Mouse (Mus musculus) c-Kit-positive CD71-positive TER-119-positive erythroid progenitor cells, embryonic 14.5 days (primary cell): Measurements from ENCODE around the gene Trim24.
"Not testable (repeated sequence)": the region's sequence is repeated elsewhere in the genome, so short reads cannot be mapped to it uniquely, and the experiment has no call there.

Source experiments
- DNase-seq: peaks from one replicate; pipeline ENCODE4 v3.0.0-alpha.2; 2013; ENCODE audit warnings: low spot score

The Trim24 gene

DNA sequence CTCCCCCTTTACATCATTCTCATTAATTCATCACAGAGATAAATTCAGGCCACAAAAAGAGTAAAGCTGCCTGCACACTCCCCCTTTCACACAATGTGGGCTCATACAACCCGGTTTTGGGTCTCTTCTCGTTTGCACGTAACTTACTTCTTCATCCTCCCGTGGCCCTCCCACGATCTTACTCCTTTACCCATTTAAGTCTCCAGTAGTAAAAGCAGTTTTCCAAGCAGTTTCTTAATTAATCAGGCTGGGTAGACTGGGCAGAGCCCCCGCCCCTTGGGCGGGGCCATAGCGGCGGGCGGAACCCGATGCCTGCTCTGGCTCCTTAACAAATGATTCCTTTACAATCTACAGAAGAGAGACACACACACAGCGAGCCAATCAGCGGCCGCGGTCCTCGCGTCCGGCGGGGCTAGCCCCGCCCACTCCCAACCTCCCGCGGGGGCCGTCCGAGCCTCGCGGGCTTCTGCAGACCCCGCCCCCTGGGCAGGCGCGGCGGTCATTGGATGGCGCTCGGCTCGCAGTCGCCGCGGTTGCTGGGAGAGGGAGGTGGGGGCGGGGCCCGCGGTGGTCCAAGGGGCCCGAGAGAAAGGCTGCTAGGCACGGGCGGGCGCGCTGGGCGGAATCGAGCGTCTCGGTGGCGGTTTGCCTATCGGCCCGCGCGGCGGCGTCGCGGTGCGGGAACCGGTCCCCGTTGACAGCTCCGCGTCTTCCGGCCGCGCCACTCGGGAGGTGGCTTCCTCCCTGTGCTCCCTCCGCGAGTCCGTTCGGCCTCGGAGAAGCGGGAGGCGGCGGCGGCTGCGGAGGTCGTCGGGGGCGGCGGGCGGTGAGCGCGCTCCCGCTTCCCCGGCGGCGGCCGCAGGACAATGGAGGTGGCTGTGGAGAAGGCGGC lies at the start of gene Trim24:
TSS of gene Trim24 (plus strand) at position 567 of the 892 bp plus-strand sequence.
- peak; percentile 95 for DNase-seq

DNA sequence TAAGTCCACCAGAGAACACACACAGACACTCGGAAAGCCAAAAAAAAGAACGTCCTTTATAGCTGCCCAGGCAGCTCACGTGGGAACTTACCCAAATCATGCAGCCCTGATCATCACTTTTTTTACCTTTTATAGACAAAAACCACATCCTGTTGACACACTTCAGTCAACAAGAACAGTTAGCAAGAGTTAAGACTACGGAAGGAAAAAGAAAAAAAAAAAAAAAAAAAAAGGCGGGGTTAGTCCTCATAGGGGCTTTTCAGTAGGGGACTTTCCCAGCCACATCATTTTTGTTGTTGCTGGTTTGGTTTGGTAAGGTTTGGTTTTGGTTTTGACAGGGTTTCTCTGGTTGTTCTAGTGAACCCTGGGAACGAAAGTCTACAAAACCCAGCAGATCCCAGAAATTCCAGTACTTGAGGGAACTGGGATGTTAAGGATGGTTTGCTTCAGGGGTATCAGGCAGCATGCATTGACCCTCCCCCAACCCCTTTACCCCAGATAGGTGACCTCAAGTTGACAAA lies 49.0 kb upstream of the Trim24 start:
- DNase-seq = no peak

DNA sequence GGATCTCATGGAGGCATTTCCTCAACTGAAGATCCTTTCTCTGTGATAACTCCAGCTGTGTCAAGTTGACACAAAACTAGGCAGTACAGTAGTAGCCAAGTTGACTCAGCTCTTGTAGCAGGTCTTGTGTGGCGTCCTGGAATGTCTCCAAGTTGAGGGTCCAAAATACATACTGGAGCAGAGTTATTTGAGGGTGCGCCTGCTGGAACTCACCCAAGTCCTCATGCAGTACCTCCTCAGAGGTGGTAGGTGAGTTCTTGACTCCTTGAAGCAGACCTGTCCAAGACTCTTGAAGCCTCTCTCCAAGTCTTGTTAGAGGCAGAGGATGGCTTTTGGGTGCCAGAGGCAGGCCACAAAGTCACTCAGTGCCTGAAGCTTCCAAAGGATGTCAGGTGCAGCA lies 48.2 kb upstream of the Trim24 start:
- no peak for DNase-seq

DNA sequence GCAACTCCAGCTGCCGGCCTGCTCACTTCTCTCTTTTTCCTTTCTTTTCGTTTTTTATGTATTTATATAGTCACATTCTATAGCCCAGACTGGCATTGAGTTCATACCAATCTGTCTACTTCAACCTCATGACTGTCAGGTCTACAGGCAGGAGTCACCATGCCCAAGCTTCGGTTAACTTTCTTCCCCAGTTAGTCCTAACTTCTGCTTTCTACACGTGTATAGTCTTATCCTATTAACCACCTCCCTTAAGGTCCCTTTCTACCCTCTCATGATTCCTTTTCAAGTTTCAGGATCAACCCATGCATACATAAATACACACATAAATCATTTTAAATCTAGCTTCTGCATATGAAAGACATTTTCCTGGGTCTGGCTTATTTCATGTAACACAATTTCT lies 46.9 kb upstream of the Trim24 start:
- DNase-seq = no peak

- DNase-seq = not testable (repeated sequence)
Observed at GRCm38 (mm10) chr6:37825331-37826115, 45.1 kb upstream of the Trim24 start.

DNA sequence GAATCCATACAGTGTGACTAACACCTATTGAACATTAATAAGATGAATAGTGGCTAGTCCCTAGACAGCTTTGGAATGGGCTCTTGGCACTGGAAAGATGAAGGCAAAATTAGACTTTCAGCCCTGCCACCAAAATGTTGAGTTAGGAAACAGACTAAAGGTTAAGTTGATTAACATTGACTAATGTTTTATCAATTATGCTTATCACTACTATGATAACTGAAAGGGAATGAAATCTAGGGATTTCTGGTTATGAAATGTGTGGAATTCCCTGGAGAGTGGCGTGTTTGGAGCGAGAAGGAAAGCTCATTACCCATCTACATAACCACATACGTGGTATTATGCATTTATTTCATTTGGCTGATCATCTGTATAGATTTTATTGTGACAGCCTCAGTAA lies 41.7 kb upstream of the Trim24 start:
- DNase-seq = no peak

DNA sequence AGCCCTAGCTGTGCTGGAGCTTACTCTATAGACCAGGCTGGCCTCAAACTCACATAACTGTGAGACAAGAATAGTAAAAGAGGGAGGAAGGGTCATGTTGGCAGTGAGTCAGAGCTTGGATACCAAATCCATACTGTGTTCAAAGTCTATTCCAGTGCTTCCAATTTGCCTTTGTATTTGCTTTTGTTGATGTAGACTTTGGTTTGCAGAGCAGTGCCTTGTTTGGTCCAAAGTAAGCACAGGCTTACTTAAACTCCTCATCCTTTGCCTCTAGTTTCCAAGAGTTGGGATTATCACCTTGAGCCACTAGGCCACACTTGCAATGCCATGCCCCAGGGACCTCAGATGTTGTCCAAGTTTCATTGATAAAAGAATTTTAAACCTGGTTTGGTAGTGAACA lies 41.0 kb upstream of the Trim24 start:
- DNase-seq = no peak

- DNase-seq = no peak
Observed at GRCm38 (mm10) chr6:37833691-37834090, 36.9 kb upstream of the Trim24 start.

DNA sequence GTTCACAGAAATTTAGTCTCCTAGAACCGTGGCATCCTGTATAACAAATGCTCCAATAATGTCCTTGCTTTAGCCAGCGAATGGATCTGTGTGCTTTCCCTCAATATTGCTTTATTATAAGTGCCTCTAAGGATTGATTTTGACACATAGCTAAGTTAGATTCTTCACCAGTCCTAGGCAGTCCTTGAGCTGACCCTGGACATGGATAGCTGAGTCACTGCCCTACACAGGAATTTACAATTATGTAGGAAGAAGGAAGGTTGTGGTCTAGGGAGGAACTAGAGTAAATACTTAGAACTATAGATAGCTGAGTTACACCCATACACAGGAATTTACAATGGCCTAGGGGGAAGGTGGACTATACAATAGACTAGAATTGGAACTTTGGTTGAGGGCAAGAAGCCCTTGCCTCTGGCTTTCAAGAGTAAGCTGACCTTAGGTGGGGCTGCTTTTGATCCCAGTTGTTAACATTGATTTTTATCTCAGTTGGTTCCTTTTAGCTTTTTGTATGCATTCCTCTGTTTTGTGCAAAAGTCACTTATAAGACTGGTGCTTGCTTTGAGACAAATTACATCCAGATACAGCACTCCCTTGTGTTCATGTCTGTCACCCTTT lies 33.6 kb upstream of the Trim24 start:
- not testable (repeated sequence) for DNase-seq

- DNase-seq = no peak
Observed at GRCm38 (mm10) chr6:37842779-37843605, 27.6 kb upstream of the Trim24 start.

DNA sequence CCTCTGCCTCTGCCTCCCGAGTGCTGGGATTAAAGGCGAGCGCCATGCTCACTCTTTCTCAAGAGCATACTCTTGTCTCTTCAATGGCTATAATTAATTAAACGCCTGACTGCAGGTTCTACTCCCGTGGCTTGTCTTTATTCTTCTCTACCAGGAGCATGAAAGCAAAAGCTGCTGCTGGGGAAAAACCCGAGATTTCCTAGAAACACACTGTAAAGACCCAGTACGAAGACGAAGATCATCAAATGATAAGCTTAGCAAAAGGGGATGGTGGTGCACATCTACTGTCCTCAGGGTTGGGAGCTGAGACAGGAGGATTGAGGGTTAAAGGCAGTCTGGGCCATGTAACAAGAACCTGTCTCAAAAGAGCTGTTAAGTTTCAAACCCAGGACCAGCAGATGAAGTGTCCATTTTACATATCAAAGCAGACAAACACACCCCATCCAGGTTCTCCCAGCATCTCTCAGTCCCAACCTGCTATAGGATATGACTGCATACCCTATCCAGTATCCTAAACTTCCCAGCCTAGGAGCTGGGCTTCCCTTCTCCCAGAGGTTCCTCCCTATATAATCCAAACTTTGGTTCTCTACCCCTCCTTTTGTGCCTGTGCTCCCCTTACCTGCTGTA lies 26.9 kb upstream of the Trim24 start:
- no peak for DNase-seq

- DNase-seq = not testable (repeated sequence)
Observed at GRCm38 (mm10) chr6:37844947-37845346, 25.7 kb upstream of the Trim24 start.

- DNase-seq = not testable (repeated sequence)
Observed at GRCm38 (mm10) chr6:37847531-37847930, 23.1 kb upstream of the Trim24 start.

DNA sequence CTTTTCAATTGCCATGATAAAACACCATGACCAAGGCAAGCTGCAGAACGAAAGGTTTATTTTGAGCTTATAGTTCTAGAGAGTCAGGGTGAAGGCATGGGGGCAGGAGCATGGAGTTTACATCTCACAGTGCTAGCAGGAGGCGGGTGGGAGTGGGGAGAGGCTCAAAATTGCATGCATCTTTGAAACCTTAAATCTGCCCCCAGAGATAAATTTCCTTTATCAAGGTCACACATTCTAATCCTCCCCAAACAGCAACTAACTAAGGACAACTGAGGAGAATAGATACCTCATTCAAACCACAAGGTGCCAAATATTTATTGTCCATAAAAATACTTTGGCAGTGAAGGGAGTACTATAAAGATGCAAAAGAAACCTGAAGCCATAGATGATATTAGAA lies 19.3 kb upstream of the Trim24 start:
- DNase-seq = no peak

DNA sequence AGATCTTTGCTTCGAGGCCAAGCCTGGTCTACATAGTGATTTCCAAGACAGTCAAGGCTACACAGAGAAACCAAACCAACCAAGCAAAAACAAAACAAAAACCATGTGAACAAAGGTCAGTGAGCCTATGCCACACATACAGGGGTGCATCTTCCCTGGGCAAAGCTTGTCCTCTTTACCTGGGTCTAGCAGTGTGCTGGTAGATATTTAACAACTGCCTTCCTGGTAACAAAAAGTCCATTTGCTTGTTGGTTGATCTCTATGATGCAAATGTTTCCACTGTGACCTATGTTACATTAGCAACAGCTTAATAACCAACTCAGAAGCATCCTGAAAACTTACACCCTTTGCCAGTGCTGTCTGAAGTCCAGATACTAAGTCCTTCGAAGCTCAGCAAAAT lies 17.3 kb upstream of the Trim24 start:
- no peak for DNase-seq

- no peak for DNase-seq
Observed at GRCm38 (mm10) chr6:37855384-37855783, 15.2 kb upstream of the Trim24 start.

GRCm38 (mm10) chr6:37856300-37856699 lies 14.3 kb upstream of the Trim24 start:
- not testable (repeated sequence) for DNase-seq

DNA sequence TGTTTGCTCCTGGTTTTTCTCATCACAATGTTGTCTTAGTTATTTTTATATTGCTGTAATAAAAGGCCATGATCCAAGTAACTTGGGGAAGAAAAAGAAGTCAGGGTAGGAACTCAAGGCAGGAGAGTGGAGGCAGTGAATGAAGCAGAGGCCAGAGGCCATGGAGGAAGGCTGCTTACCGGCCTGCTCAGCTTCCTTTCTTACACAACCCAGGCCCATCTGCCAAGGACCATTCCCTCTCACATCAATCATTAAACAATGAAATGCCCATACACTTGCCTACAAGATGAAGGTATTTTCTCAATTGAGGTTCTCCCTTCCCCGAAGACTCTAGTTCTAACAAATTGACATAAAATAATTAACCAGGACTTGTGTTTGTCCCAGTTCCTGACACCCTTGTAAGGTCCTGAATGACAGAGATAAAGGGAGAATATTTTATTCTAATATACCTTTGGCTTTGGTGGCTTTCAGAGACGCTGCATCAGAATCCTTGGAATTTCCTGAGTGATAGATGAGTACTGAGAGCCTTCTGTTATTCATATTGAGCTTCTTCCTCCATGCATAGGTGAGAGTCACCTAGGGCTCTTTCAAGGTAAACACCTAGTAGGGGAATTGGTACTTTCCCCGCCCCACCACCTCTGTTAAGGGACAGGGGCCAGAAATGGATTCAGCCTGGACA lies 13.3 kb upstream of the Trim24 start:
- no peak for DNase-seq

- DNase-seq = no peak
Observed at GRCm38 (mm10) chr6:37858126-37858525, 12.5 kb upstream of the Trim24 start.

GRCm38 (mm10) chr6:37862893-37863292 lies 7.7 kb upstream of the Trim24 start:
- DNase-seq = peak; percentile 66
